8 mouse cellular contexts compared by ENCODE assay signal in genomic region chr4:103213859-103214497, GRCm38 (mm10). TPM values are rescaled to one million over a fixed set of nuclear protein-coding genes. Genes with fewer than 3 reads are reported as not detected.
DNase-seq lines count a peak whose midpoint lies in the region; ATAC-seq and TF ChIP-seq lines count a peak whose summit lies in the region.

No protein-coding gene starts in this region.

- no peak for ATAC-seq in heart, embryonic 15.5 days (replicated peaks; ENCODE audit: insufficient number of reproducible peaks, insufficient read depth, low FRiP score, low read depth)
- ATAC-seq in limb, embryonic 14.5 days (ENCODE audit: low FRiP score, low read depth) = no peak

- H3K27ac ChIP-seq in gastrocnemius, adult 2 months = peak overlapping the region; percentile 97
- peak overlapping the region; percentile 90 for H3K27ac ChIP-seq in brown adipose tissue, adult 24 weeks (replicated peaks; ENCODE audit: low read depth, low read length)
- peak overlapping the region; percentile 98 for H3K27ac ChIP-seq in heart, embryonic 15.5 days
- peak overlapping the region; percentile 99 for H3K27ac ChIP-seq in limb, embryonic 14.5 days (replicated peaks; ENCODE audit: low read depth, low read length)
- H3K27ac ChIP-seq in olfactory bulb, adult 2 months (ENCODE audit: insufficient read depth, low read depth, low read length) = peak overlapping the region; percentile 81

- H3K9me3 ChIP-seq in heart, embryonic 15.5 days (replicated peaks) = no peaks in the 10 kb centered on the region
- H3K9me3 ChIP-seq in limb, embryonic 14.5 days (ENCODE audit: control insufficient read depth, low read length) = no peaks in the 10 kb centered on the region

- TF ChIP-seq POLR2A in limb, embryonic 14.5 days (IDR thresholded peaks at IDR 0.05; ENCODE audit: borderline replicate concordance, extremely low read depth, insufficient read depth, insufficient read length) = no peak
- TF ChIP-seq POLR2A in olfactory bulb, adult 2 months (IDR thresholded peaks at IDR 0.05; ENCODE audit: insufficient read depth, low read depth, low read length) = no peak

- peaks cover 7% of the 10 kb centered on the region; the same call in 1 of the 2 replicates for H3K36me3 ChIP-seq in heart, embryonic 15.5 days
- peaks cover 29% of the 10 kb centered on the region for H3K36me3 ChIP-seq in limb, embryonic 14.5 days (ENCODE audit: control insufficient read depth, insufficient read depth, low read length)

- peak overlapping the region; percentile 100 for H3K9ac ChIP-seq in heart, embryonic 15.5 days
- H3K9ac ChIP-seq in limb, embryonic 14.5 days (ENCODE audit: low read depth, low read length, severe bottlenecking) = peak overlapping the region; percentile 98

- H3K4me1 ChIP-seq in brown adipose tissue, adult 24 weeks (ENCODE audit: control insufficient read depth, insufficient read depth, insufficient read length, low read length) = no peaks in the 10 kb centered on the region
- H3K4me1 ChIP-seq in heart, embryonic 15.5 days (replicated peaks) = peaks cover 4% of the 10 kb centered on the region; the same call in 1 of the 2 replicates
- H3K4me1 ChIP-seq in limb, embryonic 14.5 days (ENCODE audit: control insufficient read depth, insufficient read depth, low read length) = peaks cover 15% of the 10 kb centered on the region
- no peaks in the 10 kb centered on the region for H3K4me1 ChIP-seq in olfactory bulb, adult 2 months (ENCODE audit: control insufficient read depth, insufficient read depth, low read length)

- H3K27me3 ChIP-seq in heart, embryonic 15.5 days = no peaks in the 10 kb centered on the region
- no peaks in the 10 kb centered on the region for H3K27me3 ChIP-seq in limb, embryonic 14.5 days (ENCODE audit: control insufficient read depth, insufficient read depth, low read length)

- H3K4me2 ChIP-seq in heart, embryonic 15.5 days = peak overlapping the region; percentile 74
- H3K4me2 ChIP-seq in limb, embryonic 14.5 days (replicated peaks; ENCODE audit: low read depth, low read length, severe bottlenecking) = peak overlapping the region; percentile 72

- H3K4me3 ChIP-seq in gastrocnemius, adult 2 months = peak overlapping the region; percentile 77
- peak overlapping the region; percentile 99 for H3K4me3 ChIP-seq in brown adipose tissue, adult 24 weeks (ENCODE audit: insufficient read depth, low read depth, low read length)
- peak overlapping the region; percentile 95 for H3K4me3 ChIP-seq in heart, embryonic 15.5 days
- H3K4me3 ChIP-seq in limb, embryonic 14.5 days (replicated peaks; ENCODE audit: low read length) = peak overlapping the region; percentile 96
- H3K4me3 ChIP-seq in olfactory bulb, adult 2 months (ENCODE audit: insufficient read depth, low read depth, low read length) = peak overlapping the region; percentile 73

- intact Hi-C loops in gastrocnemius, adult 2 months (cut with DNase I) = loop anchor here (2.0 to 10.0 kb wide), 3 partner anchors 99 to 131 kb away; partner anchors contain the start of gene Oma1
- intact Hi-C loops in gastrocnemius, postnatal 14 days (cut with DNase I; ENCODE audit: low total_unique reads) = no loop called here

- WGBS in heart, embryonic 15.5 days = 4% methylated on average over 30 of the region's 30 CpGs
- 3% methylated on average over 30 of the region's 30 CpGs for WGBS in limb, embryonic 14.5 days
- 1% methylated on average over 30 of the region's 30 CpGs for WGBS in olfactory bulb, adult 2 months

- TF ChIP-seq CTCF in gastrocnemius, adult 2 months (IDR thresholded peaks at IDR 0.05) = no peak
- TF ChIP-seq CTCF in olfactory bulb, adult 2 months (IDR thresholded peaks at IDR 0.05; ENCODE audit: insufficient read depth, low read depth, low read length) = no peak

- no peak for DNase-seq in gastrocnemius, adult 2 months
- DNase-seq in gastrocnemius, postnatal 14 days = no peak
- peak; percentile 54 for DNase-seq in A20 (ENCODE audit: low read depth, low spot score)
- no peak for DNase-seq in limb, embryonic 14.5 days (ENCODE audit: low spot score)
- no peak for DNase-seq in urinary bladder, postnatal 4 days (ENCODE audit: low spot score in 2 of 2)

RNA-seq across cellular contexts. Expression of gene Slc35d1, which starts 1.0 kb away (rescaled TPM):
- total RNA-seq in gastrocnemius, adult 2 months (2021) = 1 to 10 TPM; 4.6 to 6.3 TPM
- 1 to 10 TPM; 3.2 to 5.0 TPM for total RNA-seq in gastrocnemius, postnatal 14 days (2021)
- polyA plus RNA-seq in brown adipose tissue, adult 24 weeks (2012; ENCODE audit: insufficient read depth, insufficient read length, missing spikeins) = 2.9 and 3.6 TPM in 2 replicates
- polyA plus RNA-seq in heart, embryonic 15.5 days (2015; fragmentation: Nextera tagmentation; extraction: Ambion mirVana) = 5.4 and 7.5 TPM in 2 replicates
- 18.0 and 23.7 TPM in 2 replicates for polyA plus RNA-seq in limb, embryonic 14.5 days (2012; rRNA removed)
- 12.2 and 14.4 TPM in 2 replicates for polyA plus RNA-seq in limb, embryonic 14.5 days (2014; fragmentation: Nextera tagmentation; extraction: Ambion mirVana)
- not detected in 2 replicates for polyA plus RNA-seq in olfactory bulb, adult 2 months (2012; ENCODE audit: insufficient read depth, insufficient read length, low replicate concordance, missing spikeins)
